Mouse (Mus musculus) mouse embryonic stem cell (cell line): ENCODE results near the gene Ripor3.

ENCODE experiments used
- in situ Hi-C, 2 experiments: fragments of 300-500 bp; cut with MboI; formaldehyde crosslinking; loops; 1 replicate in 1 of 2; 3 replicates in 1 of 2; pipeline ENCODE4 v1.14.3; 2019 to 2020; ENCODE audit warnings: low sequenced_read_pairs in 2 of 2, low pct_unique_long_range_greater_than_20kb in 1 of 2, mixed read lengths in 1 of 2; ENCODE audit not compliant: unreplicated experiment in 1 of 2

The Ripor3 gene

GRCm38 (mm10) chr2:168035907-168036306 is 25.5 kb upstream of the Ripor3 start:
- in situ Hi-C loops = no loop called here

- in situ Hi-C loops = no loop called here
Observed at GRCm38 (mm10) chr2:168033905-168034304, 23.5 kb upstream of the Ripor3 start.

GRCm38 (mm10) chr2:168031842-168032241 is 21.4 kb upstream of the Ripor3 start:
- in situ Hi-C loops = no loop called here

- in situ Hi-C loops = no loop called here
Observed at GRCm38 (mm10) chr2:168028376-168028775, 18.0 kb upstream of the Ripor3 start.

- in situ Hi-C loops = no loop called here
Observed at GRCm38 (mm10) chr2:168026467-168026866, 16.0 kb upstream of the Ripor3 start.

- in situ Hi-C loops = no loop called here
Observed at GRCm38 (mm10) chr2:168025882-168026281, 15.5 kb upstream of the Ripor3 start.

GRCm38 (mm10) chr2:168025174-168025573 is 14.8 kb upstream of the Ripor3 start:
- in situ Hi-C loops = no loop called here

- in situ Hi-C loops = no loop called here
Observed at GRCm38 (mm10) chr2:168023763-168024402, 13.5 kb upstream of the Ripor3 start.

GRCm38 (mm10) chr2:168019201-168019715 is 8.8 kb upstream of the Ripor3 start:
- in situ Hi-C loops = no loop called here

GRCm38 (mm10) chr2:168016951-168017391 is 6.6 kb upstream of the Ripor3 start:
- in situ Hi-C loops = no loop called here

- in situ Hi-C loops = no loop called here
Observed at GRCm38 (mm10) chr2:168010893-168011292, 475 bp upstream of the Ripor3 start.

- in situ Hi-C loops = no loop called here
Observed at GRCm38 (mm10) chr2:168008132-168008531, 2.3 kb downstream of the Ripor3 start.

- in situ Hi-C loops = no loop called here
Observed at GRCm38 (mm10) chr2:168006489-168006888, 3.9 kb downstream of the Ripor3 start.

- in situ Hi-C loops = no loop called here
Observed at GRCm38 (mm10) chr2:168005616-168006015, 4.8 kb downstream of the Ripor3 start.

- in situ Hi-C loops = no loop called here
Observed at GRCm38 (mm10) chr2:168005005-168005404, 5.4 kb downstream of the Ripor3 start.

- in situ Hi-C loops = no loop called here
Observed at GRCm38 (mm10) chr2:168004369-168004768, 6.0 kb downstream of the Ripor3 start.

GRCm38 (mm10) chr2:168003431-168003830 is 7.0 kb downstream of the Ripor3 start:
- in situ Hi-C loops = no loop called here

- in situ Hi-C loops = no loop called here
Observed at GRCm38 (mm10) chr2:168002884-168003283, 7.5 kb downstream of the Ripor3 start.

- in situ Hi-C loops = no loop called here
Observed at GRCm38 (mm10) chr2:168002188-168002587, 8.2 kb downstream of the Ripor3 start.

- in situ Hi-C loops = loop anchor here in 1 of 2 experiments (5.0 kb wide), 1 partner anchor 92 kb away; no protein-coding TSS in a partner anchor
Observed at GRCm38 (mm10) chr2:167999145-167999743, 11.2 kb downstream of the Ripor3 start.
